Mouse (Mus musculus) gastrocnemius, postnatal 10 days (tissue): ENCODE data around the gene Trub2. TPM values are rescaled to one million over a fixed set of nuclear protein-coding genes. Genes with fewer than 3 reads are reported as not detected.
A peak's percentile ranks its signal among the peaks of the same experiment; 100 is the strongest.

ENCODE experiments used
- DNase-seq: peaks from one replicate; pipeline ENCODE4 v3.0.0; 2021; ENCODE audit warnings: mixed read lengths
- long read RNA-seq, 2 experiments: library from polyadenylated mRNA; stranded (forward); transcript quantifications; one replicate each; pipeline ENCODE4 v2.0.0; 2021
- total RNA-seq, 2 experiments: library from RNA; stranded (reverse); gene quantifications; 2 replicates each; pipeline ENCODE4 v1.2.3; 2021

Trub2 gene
- total RNA-seq: 10 to 100 TPM; 24.7 to 36.5 TPM
- long read RNA-seq, experiment 1, transcript Trub2-205 (7 exons, 3,930 nt): minor isoform, 6 of 45 reads
- long read RNA-seq, experiment 1, transcript Trub2-201 (8 exons, 3,408 nt): major isoform, 18 of 45 reads
- long read RNA-seq, experiment 1, partial matches to known transcripts: 5 of 45 reads
- long read RNA-seq, experiment 1, other reads (novel, unspliced or antisense): 16 of 45 reads
- long read RNA-seq, experiment 2, transcript Trub2-201 (8 exons, 3,408 nt): major isoform, 12 of 37 reads
- long read RNA-seq, experiment 2, partial matches to known transcripts: 5 of 37 reads
- long read RNA-seq, experiment 2, other reads (novel, unspliced or antisense): 19 of 37 reads

DNA sequence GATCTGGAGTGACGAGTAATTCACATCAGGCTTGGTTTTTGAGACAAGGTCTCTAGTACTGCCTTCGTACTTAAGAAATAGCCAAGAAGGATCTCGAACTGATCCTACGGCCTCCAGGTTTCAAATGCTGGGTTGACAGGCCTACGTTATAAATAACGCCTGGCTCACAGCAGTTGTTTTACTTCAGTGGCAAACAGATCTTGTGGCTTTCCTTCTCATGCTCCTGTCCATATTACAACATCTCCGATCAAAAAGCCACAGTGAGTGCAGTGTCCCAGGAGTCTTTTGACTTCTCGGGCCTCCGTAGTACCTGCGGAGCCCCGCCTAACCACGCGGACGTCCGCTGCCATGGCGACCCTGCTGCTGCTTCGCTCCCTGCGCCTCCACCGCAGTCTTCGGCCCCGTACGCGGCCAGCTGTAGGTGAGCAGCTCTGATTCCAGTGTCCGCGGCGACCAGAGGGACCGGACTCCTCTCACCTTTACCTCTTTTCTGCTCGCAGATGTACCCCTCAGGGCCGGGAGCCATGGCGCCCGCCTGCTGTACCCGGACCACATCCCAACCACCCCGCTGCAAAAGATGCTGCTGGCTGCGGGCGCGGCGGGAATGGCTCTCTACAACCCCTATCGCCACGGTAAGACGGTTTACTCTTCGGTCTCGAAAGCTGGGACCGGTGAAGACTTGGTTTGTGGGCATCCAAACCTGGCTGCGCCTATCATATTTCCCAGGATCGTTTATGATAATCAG is at the start of gene Trub2:
Gene Trub2 (minus strand): TSS at position 566 of the 745 bp plus-strand sequence.
- DNase-seq: peak; percentile 69

DNA sequence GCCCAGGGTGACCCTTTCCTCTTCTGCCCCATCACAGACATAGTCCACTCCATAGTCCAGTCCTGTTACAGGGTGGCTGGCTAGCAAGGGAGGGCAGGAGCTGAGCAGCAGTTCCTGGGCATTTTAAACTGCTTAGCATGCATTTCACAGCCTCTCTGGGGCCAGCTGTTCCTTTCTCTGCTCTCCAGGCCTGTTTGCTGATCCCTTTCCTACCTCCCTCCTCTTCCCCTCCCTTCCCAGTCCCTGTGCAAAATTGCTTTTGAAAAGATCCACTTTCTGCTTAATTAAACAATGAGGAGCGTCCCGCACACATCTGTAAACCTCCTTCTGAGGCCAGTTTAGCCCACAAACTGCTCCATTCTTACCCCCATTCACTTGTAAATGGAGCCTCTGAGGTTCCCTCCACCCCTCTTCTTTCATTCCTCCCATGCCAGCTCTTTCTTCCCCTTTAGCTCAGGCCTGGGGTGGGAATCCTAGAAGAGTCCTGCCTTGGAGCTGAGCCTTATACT is 47.1 kb upstream of the Trub2 start:
- no peak for DNase-seq

DNA sequence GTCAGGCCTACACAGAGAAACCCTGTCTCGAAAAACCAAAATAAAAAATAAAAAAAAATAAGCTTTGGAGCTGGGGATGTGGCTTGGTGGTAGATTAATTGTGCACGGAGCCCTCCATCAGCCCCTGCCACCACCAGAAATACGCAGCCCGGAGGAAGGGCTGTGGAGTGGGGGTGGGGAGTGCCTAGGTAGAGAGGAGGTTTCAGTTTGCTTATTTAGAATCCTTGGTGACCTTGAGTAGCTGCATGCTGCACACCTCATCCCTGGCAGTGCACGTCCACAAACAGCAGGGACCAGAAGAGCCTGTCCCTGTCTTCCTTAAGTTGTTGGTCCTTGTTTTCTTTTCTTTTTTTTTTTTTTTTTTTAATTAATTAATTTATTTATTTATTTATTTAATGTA is 45.5 kb upstream of the Trub2 start:
- DNase-seq: no peak

DNA sequence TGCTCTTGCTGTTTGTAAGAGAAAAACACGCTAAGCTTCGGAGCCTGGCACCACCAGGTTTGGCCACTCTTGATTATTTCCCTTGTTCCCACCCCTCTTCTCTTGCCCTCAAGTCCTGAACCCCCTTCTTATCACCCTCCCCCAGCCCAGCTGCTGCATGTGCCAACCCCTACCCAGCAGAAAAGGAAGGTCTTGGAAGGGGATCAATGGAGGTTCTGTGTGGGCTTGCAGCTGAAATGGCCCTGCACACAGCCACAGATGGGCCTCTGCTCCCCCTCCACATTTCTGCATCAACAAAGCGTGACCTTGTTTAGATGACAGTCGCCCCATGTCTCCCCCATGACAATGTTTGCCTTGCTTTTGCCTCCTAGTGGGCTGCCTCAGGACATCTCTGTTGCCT is 42.8 kb upstream of the Trub2 start:
- no peak for DNase-seq

DNA sequence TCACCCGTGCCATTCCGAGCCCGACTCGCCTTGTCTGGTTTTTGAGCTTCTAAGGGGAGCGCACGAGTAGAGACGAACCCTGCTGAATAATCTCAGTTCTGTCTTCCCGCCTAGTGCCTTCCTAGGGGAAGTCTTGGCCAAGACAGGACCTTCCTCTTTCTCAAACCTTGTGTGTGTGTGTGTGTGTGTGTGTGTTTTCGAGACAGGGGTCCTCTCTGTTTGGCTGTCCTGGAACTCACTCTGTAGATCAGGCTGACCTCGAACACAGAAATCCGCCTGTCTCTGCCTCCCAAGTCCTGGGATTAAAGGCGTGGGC is 39.4 kb upstream of the Trub2 start:
- DNase-seq: no peak

DNA sequence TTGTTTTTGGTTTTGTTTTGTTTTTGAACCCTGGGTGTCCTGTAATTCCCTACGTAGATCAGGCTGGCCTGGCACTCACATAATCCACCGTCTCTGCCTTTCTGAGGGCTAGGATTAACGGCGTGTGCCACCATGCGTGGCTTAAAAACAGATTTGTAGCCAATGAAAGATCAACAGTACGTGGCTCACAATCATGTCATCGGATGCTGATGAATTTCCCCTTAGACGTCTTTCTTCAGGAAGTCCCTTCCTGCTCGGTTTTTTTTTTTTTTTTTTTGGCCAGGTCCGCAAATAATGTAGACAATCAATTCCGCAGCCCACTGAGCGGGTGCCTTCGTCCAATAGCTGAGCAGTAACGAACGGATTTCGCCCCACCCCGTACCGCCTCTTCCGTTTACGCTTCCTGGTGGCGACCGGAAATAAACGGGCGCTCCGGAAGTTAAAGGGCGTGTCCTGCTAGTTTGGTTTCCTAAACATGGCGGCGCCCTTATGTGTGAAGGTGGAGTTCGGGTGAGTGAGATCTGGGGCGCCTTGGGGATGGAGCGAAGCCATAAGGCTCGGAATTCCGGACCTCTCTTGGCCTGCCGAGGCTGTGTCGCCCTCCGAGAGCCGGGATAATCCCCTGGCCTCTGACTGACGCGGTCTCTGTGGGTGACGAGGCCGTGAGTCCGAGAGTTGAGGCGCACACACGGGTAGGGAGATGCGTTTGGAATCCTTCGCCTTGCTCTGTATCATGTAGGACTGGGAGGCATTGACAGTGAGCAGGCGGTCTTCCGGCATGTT is 38.8 kb upstream of the Trub2 start:
- peak; percentile 88 for DNase-seq

DNA sequence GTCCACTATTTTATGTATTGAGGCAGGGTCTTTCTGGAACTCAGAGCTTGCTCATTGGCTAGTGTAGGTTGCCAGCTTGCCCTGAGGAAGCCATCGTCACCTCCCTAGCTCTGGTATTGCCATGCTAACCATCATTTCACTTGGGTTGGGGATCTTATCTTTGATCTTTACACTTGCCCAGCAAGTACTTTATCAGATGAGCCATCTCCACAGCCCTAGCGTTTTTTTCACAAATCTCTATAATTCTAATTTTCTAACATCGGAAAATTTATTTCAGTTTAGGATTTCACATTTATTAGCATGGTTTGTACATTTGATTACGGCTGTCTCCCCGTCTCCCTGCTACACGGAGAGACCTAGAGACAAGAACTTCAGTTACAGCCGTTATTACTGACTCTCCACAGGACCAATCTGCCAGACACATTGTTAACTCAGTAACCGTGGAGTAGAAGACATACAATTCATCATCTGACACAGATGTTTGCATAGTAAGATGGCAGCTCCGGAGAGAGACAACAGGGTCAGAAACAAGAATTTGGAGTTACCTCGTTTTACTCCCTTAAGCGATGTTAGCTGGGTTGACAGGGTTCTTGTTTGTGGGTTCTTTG is 38.1 kb upstream of the Trub2 start:
- no peak for DNase-seq

DNA sequence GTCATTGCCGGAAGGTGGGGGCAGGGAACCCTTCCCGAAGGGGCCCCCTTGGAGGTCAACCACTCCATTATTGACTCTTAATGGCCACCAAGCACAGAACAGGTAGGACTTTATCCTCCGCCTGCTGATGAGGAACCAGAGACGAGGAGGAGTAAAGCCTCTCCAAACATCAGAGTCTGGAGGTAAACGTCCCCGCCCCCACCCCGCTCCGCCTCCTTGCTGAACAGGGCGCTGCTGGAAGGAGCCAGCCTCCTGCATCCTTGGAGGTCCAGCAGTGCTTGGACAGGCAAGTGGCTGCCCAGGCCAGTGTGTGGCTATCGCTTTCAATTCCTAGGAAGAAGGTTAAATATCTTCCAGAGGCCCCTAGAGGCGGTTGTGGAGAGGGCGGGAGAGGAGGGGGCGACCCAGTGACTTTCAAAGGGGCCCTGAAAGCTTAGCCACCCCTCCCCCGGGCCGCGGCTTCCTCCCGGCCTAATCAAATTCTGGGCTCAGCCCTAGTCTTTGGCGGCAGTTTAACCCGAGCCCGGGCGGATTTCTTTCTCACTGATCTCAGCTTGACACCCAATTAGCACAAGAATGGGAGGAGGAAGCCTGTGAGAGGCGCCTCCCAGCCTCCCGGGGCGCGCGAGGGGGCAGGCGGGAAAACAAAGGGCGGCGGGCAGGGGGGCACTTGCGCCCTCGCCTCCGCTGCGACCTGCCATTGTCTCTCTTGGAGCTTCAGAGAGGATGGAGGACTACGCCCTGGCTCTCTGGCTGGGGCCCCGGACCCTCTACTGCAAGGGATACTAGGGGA is 31.9 kb upstream of the Trub2 start, which contains the start of gene Urm1:
Gene Urm1 (plus strand): TSS at position 51 of the 793 bp plus-strand sequence.
- peak; percentile 58 for DNase-seq

DNA sequence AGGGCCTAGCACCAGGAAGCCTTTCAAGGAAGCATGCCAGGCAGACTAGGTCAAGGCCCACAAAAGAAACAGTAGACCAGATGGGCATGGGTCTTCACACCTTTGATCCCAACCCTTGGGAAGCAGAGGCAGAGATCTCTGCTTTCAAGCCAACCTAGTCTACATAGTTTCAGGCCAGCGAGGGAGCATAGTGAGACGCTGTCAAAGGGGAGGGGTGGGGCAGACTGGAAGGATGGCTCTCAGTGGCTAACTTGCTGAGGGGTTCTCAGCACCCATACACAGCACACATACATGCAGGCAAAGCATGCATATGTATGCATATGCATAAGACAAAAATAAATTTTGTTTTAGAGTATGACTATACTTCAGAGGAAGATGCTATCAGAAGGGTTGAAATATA is 31.1 kb upstream of the Trub2 start:
- DNase-seq: no peak

DNA sequence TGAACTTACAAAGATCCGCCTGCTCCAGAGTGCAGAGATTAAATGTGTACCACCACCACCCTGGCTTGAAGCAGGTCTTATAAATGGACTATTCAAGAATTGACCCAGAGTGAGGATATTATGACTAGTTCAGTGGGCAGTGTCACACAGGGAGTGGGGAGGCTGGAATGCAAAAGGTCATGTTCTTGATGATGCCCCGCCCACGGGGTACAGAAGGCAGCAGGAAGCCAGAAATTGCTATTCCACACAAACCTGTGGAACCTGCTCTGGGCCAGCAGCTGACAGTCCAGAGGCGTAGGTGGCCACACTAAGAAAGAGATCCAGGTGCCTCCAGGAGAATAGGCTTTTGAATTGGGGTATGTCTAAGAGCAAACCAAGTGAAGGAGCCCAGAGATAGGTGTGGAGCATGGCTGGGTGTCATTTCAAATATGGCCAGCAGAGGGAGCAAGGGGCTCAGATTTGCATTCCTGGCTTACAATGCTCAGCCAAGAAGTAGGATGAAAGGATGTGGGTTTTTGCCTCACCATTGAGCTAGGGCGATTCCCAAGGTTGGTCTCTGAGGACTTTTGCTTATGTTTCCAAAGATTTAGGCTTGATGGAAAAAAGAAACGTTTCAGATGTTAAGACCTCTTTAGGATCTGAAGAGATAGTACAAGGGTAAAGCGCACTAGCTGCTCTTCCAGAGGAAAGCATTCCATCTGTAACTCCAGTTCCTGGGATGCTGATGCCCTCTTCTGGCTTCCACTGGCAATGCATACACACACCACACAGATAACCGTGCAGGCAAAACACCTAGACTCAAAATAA is 29.3 kb upstream of the Trub2 start:
- peak; percentile 83 for DNase-seq

DNA sequence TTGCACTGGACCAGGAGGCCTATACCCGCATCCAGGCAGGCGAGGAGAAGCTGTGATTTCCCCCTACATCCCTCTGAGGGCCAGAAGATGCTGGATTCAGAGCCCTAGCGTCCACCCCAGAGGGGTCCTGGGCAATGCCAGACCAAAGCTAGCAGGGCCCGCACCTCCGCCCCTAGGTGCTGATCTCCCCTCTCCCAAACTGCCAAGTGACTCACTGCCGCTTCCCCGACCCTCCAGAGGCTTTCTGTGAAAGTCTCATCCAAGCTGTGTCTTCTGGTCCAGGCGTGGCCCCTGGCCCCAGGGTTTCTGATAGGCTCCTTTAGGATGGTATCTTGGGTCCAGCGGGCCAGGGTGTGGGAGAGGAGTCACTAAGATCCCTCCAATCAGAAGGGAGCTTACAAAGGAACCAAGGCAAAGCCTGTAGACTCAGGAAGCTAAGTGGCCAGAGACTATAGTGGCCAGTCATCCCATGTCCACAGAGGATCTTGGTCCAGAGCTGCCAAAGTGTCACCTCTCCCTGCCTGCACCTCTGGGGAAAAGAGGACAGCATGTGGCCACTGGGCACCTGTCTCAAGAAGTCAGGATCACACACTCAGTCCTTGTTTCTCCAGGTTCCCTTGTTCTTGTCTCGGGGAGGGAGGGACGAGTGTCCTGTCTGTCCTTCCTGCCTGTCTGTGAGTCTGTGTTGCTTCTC is 27.5 kb upstream of the Trub2 start:
- DNase-seq: no peak

DNA sequence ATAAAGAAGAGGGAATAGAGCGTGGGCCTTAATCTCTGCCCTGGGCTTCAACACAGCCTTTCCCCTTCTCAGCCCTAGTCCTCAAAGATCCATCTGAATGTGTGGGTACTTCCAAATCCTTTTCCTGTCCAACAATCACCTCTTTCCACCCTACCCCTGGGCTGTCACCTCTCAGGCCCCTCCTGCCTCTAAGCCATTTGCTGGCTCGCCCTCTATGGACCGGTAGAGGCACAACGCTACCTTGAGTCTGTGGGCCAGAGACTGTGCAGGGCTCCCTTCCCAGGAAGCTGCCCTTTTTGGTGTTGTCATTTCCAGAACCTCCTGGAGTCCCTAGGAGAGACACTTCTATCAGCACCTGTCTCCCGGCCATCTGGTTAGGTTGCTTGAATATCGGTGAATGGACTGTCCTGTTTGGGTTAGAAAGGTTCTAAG is 15.1 kb upstream of the Trub2 start:
- no peak for DNase-seq

DNA sequence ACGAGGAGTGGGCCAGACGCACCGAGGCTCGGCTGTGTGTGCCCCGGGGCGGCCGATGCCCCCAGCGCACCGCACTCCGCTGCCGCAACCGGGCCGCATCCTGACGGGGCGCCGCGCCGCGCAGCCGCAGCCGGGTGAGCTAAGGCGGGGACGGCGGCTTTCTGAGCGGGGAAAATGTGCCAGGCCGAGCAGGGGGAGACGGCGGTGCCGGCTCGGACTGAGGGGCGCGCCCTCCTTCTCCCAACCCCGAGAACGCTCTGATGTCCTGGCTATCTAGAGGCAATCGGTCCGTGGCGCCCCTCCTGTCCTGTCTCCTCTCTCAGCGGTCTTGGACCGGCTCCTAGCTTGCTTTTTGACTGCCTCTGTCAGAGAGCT is 14.5 kb upstream of the Trub2 start:
- no peak for DNase-seq

DNA sequence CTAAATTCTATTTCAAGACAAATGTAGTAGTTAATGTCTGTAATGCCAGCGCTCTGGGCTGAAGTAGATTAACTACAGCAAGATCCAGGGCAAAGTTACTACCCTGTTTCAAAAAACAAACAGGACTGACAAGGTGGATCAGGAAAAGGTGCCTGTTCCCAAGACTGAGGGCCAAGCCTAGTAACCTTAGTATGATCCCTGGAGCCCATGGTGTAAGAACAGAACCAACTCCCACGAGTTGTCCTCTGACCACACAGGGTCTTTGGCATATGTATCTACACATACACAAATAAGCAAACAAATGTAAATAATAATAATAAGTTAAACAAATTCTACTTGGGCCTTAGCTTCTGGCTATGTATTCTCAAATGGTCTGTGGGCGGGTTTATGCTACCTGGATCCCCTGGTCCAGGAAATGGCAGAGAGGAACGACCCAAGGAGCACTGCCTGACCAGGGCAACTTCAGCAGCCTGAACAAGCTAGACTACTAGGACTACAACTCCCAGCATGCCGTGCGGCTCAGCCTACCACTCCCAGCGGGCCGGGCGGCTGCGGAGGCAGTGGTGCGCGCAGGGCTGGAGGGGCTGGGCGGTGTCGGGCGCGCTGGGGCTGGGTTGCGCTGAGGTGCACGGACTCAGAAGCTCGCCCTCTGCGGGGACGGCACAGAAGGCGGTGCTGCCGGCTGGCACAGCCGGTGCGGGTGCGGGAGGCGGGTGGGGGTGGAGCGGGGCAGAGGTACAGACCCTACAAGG is 13.9 kb upstream of the Trub2 start, which contains the start of gene Slc27a4:
Gene Slc27a4 (plus strand): TSS at position 560 of the 752 bp plus-strand sequence.
- peak; percentile 97 for DNase-seq

DNA sequence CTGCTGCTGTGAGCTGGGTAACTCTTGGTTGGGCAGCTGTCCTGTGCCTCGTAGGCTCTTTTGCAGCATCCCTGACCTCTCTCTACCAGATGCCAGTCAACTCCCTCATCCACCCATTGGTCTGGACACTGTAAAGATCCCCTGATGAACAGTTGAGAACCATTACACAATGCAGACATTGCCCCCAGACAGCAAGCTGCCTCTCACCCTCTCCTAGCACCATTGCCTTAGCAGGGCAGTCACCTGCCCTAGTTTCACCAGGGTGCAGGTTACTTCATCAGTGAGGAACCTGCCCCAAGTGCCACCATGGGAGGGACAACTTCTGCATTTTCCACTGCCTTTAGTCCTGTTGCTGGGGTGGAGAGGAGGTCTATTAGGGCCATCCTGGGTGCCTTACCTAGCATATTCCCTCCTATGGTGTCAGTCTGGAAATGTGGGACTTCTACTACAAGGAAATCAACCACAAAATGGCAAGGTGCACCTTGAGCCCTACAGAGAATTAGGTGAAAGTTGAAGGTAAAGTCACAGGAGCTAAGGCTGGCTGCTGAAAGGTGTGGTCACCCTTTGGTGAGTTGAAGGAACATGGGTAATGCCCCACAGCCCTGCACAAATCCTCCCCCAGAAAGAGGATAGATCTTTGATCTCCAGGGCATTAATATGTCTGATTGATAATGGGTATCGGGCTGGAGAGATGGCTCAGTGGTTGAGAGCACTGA is 4.6 kb upstream of the Trub2 start:
- no peak for DNase-seq

DNA sequence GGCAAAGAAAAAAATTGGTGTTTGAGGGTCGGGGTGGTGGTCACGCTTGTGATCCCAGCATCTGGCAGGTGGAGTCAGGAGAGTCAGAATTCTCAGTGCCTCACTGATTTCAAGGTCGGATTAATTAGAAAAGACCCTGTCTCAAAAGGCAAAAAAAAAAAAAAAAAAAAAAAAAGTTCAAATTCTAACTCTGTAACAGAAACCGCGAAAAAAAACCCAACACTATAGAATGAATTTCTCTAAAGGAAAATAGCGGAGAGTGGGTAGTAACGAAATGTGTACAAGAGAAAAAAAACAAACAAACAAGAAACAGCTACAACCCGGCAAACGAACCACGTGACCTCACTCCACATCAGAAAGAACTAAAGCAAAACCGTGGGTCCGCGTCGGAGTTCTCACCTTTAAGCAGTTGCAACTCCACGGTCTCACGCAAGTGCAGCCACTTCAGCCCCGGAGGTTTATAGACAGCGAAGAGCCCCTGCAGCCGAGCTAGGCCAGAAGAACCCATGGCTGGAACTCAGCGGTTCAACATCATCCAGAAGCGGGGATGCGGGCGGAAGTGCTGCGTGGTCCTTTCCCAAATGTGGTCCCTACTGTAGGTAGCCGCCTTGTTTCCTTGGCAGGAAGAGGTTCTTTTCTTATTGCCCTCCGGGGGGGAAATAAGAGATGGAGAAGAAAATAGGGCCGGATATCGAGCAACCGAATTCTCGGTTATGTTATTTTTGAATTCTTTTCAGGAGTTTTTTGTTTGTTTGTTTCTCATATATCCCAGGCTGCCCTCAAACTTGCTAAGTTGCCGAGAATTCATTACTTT is 991 bp downstream of the Trub2 start, which contains the start of gene Coq4:
Gene Coq4 (plus strand): TSS at position 390 of the 814 bp plus-strand sequence.
- peak; percentile 79 for DNase-seq

DNA sequence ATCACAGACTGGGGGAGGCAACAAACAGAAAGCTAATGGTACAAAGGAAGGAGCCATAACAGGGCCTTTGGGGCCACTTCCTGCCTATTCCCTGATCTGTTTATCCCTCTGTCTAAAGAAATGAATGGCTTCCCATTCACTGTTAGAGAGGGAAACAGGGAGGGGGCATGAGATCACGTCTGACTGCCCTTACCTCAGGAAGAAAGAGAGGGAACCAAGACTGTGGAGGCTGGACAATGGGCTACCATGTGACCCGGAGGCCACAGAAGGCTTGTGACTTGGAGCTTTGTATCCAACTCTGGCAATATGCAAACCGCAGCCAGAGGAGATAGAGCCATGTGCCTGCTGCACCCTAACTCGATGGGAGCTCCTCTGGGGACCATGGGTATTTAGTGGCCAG is 4.0 kb downstream of the Trub2 start:
- no peak for DNase-seq
